Mouse (Mus musculus): ENCODE measurements around the gene Ercc6.

The Ercc6 gene

DNA sequence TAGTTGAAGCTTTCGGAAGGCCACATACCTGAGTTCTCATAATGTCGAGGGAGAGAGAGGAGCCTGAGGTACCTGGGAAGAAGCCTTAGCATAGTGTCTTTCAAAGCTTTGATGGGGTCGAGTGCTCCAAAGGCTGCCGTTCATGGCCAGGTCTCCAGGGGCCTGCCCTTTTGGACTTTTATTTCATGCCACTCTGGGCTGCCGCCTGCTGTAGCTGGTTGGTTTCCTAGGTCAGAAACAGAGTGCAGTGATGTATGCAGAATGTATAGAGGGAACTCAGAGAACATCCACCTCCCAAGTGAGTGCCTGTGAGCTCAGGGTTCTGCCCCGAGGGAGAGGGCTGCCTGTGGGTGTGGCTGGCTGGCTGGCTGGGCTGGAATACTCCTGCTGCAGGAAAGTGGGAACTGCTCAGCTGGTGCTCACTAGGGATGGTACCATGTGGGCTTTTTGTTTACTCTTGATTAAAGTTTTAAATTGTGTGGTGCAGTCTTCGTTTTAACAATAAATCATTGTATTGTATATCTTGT, 7.1 kb downstream of the Ercc6 start:
- DNase-seq (ENCODE audit: low read depth) = no peak

DNA sequence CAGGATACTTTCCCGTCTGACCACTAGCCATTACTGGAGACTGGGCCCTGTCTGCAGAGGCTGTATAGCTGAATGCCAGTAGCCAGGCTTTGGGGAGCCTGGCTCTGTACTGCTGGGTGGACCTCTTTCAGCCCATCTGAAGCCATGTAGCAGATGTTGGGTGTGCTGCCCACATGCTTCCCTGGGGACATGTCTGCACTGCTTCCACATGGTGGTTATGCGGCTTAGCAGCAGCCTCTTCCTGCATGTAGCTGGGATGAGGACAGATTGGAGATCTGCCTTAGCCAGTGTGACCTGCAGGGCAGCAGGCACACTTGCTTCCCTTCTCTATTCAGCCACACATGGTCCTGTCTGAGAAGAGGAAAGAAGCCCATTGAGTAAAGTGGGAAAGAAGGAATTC, 9.0 kb downstream of the Ercc6 start:
- DNase-seq (ENCODE audit: low read depth) = no peak

DNA sequence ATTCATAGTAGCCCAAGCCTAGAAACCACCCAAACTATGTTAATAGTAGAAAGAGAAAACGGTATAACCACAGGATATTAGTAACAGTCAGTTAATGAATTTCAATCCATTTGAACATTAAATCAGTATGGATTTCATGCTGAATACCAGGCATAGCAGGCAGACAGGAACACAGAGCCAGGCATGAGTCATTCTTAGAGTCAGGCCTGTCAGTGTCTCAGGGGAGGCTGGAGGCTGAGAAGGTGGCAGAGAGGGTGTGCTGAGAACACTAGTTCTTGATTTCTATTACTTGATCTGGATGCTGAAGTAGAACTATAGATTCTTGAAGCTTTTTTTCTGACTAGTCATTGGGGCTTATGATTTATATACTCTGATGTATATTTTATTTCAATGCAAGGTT, 10.8 kb downstream of the Ercc6 start:
- DNase-seq (ENCODE audit: low read depth) = no peak

DNA sequence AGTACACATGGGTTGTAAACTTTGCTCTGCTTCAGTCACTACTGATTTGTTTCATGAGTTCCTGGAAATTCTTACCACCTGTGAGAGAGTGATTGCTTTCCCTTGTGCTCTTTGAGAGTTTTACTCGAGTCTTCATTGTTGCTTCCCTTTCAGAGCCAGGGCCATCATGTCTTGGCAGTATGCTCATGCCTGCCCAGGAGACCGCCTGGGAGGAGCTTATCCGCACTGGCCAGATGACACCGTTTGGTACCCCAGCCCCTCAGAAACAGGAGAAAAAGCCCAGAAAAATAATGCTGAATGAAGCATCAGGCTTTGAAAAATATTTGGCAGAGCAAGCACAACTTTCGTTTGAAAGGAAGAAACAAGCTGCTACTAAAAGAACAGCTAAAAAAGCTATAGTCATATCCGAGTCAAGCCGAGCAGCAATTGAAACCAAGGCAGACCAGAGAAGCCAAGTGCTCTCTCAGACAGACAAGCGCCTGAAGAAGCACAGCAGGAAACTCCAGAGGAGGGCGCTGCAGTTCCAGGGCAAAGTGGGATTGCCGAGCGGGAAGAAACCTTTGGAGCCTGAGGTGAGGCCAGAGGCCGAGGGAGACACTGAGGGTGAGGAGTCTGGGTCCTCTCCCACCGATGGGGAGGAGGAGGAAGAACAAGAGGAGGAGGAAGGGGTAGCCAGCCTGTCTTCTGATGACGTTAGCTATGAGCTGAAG, 12.8 kb downstream of the Ercc6 start:
- DNase-seq (ENCODE audit: low read depth) = no peak

DNA sequence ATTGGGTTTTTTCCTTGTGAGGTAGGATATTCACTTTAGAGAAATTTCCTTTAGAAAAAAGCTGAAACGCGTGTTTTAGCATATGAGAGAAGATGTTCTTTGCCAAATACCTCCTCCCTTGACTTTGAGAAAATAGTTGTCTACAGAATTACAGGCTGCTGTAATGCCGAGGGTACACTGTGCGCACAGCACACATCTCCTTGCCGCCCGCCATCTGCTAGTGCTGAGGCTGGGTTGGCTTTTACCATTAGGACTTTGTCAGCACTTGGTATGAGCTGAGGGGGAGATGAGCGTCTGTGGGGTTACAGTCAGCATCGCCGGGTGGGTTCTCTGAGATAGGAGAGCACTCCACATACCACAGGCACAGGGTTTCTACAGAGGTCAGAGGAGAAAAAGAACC, 13.9 kb downstream of the Ercc6 start:
- no peak for DNase-seq (ENCODE audit: low read depth)

DNA sequence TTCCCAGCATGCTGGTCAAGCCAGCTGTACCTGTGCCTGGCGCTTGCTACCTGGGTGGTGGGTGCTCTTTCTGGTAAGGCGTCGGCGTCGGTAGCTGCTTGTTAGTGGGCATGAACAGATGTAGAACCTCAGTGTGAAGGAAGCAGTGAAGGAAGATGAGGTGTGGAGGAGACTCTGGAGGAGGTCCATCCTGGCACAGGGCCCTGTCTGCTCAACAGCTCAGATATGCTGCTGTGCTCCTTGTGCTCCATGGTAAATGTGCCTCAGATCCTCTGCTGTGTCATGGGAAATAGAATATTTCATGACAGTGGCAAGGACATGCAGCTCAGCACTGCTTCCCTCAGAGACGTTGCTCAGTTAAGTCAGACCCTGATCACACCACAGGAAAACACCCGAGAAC, 15.7 kb downstream of the Ercc6 start:
- no peak for DNase-seq (ENCODE audit: low read depth)

DNA sequence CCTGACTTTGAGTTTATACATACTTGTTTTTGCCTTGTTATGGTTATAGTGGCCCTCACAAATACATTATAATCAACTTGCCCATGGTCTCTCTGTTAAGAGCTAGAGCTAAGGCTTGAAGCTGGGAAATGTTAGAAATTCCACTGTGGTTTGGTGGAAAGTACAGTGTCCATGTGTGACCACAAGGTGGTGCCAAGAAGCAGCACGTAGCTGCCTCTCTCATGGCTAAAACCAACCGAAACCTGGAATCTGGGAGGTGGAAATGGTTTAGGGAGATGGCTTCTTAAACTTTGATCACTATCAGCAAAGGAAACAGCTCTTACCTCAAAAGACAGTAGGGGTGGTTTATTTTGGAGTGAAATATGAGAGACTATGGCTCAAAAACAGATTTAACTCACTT, 17.6 kb downstream of the Ercc6 start:
- no peak for DNase-seq (ENCODE audit: low read depth)

DNA sequence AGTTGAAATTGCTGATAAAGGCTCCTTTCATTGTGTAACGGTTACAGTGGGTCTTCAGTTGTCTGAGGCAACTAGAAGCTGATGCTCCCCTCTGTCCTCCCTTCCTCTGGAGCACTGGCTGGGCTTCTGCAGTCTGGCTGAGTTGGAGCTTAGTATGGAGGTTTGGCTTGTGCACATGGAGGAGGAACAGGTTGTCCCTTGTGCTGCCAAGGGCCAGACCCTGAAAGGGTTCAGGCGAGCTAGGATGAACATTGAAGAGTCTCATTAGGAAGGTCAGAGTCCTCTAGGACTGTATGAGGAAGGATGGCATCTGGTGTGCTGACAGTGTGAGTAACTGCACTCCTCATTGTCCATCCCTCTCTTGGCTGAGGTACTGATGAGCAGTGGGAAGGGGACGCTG, 18.1 kb downstream of the Ercc6 start:
- no peak for DNase-seq (ENCODE audit: low read depth)

DNA sequence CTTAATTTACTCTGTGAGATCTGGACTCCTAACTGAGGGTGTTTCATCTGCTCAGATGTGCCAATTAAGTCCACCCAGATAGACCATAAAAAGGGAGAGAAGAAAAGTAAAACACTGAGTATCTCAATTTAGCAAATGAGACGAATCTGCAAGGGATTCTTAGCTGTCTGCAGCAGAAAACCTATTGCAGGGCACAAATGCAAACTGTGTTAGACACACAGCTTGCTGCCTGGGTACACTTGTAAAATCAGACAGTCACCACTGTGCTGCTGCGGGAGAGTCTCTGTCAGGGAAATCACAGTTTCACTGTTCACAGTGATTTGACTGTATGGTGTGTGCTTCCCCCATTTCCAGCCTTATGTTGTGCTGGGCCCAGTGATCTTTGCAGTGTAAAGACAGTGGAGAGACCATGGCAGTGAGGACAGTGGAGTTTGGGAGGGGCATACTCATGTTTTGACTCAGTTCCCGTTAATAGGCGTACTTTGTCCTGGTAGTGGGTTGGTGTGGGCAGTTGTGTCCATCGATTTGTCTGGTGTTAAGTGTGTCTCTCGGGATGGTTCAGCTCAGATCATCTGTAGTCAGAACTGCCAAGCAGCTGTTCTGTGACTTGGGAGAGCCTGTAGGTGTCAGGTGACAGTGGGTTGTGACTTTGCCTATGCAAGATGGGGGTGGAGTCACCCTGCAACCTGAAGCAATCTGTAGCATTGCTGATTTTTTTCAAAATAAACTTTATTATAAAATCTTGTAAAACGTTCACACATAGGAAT, 19.2 kb downstream of the Ercc6 start:
- DNase-seq (ENCODE audit: low read depth) = no peak

DNA sequence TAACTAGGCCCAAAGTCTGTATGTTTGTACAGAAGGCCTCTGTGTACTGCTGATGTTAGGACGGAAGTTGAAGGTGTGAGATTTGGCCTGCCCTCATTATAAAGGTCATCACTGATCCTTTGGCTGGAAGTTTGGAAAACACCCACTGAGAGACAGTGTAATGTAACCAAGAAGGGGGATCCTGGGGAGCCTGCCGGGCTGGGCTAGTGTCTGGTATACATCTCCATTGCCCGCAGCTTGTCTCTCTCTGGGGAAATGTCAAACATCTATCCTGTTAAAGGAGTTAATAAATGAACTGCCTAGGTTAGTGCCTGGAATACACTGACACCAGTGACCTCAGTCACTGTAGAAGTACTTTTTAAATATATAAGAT, 19.8 kb downstream of the Ercc6 start:
- DNase-seq (ENCODE audit: low read depth) = no peak

DNA sequence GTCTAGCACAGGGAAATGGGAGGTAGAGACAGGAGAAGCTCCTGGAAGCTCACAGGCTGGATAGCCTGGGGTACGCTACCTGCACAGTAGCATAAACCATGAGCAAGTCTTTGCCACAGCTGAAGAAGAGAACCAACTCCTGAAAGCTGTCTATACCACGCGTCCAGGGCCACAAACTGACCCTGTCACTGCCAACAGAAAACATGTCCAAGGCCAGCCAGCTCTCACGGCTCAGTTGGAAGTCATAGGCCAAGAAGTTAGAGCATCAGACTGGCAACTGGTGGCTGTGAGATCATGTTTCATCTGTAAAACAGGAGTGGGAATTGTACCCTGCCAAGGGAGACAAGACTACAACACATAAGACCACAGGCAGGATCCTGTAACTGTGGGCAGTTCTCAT, 20.3 kb downstream of the Ercc6 start:
- DNase-seq (ENCODE audit: low read depth) = no peak

DNA sequence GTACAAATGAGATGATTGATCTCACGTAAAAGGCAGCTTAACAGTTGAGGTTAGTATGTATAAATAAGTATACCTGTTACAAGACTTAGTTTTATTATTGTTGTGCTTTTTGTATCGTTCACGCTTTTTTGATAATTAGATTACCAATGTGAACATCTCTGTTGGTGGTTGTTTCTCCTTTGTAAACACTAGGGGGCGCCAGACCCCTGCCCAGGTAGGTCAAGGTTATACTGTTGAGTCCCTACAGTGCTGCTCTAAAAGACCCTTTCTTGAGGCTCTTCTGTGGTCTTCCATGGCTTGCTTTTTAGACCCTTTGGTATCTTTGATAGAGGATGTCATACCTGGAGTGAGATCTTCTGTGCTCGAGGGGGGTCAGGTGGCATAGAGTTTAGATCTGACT, 20.8 kb downstream of the Ercc6 start:
- DNase-seq (ENCODE audit: low read depth) = no peak

DNA sequence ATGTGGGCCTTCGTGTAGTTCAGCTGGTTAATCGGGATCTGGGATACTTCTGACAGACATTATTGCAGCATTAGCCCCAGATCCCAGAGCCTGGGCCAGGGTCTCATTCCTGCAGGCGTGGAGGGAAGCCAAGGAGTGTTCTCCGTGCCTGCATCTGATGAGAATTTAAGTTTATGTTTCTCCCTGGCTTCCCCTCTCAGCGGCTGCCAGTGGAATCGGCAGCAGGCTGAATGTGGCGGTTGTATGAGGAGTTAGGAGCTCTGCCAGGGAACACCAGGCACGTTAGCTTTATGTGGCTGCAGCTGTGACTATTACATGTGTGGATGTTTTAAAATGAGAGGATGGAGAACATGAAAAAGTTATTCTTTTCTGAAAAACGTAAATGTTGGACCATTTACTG, 23.4 kb downstream of the Ercc6 start:
- DNase-seq (ENCODE audit: low read depth) = no peak

DNA sequence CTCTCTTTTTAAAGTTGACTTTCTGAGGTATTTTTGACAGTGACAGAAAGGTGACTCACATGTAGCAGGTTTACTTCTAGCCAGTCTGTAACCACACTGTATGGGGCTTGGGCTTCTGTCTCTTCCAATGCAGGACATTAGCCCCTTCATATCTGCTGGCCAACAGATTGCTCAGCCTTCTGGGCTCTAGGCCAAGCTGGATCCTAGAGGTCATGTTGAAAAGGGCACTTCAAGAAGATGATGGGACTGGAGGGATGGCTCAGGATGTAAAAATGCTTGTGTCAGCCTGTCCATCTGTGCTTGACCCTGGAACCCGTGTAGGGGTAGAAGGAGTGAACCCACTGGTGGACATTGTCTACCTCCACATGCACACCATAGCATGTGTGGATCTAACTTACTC, 24.8 kb downstream of the Ercc6 start:
- no peak for DNase-seq (ENCODE audit: low read depth)

DNA sequence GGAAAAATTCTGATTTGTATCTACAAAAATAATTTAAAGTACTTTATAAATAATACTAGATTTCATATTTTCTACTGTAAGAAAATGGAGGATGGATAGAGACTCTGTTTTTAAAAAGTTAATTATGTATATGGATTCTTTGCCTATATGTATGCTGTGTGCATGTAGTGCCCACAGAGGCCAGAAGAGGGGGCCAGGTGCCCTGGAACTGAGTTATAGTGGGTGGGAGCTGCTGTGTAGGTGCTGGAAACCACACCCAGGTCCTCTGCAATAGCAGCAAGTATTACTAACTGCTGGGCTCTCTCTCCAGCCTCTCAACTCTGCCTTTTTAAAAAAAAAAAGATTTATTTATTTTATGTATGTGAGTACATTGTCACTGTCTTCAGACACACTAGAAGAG, 29.8 kb downstream of the Ercc6 start:
- DNase-seq (ENCODE audit: low read depth) = no peak

DNA sequence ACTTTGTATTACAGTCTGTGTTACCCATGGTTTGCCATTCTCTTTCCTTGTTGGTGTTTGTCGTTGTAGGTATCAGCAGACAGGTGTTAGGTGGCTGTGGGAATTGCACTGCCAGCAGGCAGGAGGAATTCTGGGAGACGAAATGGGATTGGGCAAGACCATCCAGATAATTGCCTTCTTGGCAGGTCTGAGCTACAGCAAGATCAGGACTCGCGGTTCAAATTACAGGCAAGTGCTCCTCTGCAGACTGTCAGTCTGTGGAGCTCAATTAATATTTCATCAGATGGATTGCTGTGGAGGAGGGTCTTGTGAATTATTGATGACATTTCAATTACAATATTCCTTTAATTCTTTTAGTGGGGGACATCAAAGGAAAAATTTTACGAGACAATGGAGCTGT, 33.4 kb downstream of the Ercc6 start:
- DNase-seq (ENCODE audit: low read depth) = no peak

DNA sequence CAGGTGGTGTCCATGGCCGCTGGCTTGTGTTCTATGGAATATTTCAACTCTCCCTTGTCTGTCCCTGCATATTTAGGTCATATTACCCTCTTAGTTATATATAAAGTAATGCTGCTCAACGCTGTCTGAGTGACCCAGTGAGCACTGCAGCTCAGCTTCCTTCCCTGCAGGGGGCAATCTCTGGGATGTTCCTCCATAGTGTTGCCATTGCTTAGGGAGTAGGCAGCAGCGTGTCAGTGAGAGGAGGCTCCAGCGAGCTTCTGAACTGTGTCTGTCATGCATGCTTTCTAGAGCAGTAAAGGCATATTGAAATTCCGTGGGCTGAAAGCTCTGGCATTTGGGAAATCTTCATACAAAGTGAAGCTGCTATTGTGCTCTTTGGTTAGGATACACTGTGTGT, 38.5 kb downstream of the Ercc6 start:
- no peak for DNase-seq (ENCODE audit: low read depth)

DNA sequence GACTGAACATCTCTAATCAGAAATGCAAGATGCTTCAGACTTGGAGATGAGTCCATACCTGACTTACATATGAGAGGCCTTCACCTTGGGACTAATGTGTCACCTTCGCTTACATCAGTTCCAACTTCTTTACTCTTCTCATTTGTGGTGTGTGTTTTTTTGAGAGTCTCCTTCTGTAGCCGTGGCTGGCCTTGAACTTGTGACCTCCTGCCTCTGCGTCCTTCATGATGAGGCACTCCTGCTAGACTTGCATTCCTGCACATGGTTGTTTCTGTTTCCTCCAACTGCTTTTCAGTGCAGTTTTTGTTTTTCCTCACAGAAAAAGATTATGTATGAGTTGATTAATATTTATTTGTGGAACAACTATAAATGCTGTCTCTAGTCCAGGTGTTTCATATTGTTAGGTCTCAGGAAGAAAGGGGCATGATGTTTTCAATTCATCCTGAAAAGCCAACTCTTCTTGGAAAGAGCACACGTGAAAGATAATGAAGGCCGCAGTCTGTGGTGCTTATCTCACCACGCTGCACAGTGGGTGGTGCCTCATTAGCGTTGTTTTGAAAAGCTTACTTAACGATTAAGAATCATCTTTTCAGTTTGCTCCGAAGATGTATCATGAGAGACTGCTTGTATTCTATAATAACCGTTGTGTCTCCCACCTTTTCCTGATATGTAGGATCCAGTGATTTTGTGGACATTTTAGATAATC, 40.0 kb downstream of the Ercc6 start:
- no peak for DNase-seq (ENCODE audit: low read depth)

DNA sequence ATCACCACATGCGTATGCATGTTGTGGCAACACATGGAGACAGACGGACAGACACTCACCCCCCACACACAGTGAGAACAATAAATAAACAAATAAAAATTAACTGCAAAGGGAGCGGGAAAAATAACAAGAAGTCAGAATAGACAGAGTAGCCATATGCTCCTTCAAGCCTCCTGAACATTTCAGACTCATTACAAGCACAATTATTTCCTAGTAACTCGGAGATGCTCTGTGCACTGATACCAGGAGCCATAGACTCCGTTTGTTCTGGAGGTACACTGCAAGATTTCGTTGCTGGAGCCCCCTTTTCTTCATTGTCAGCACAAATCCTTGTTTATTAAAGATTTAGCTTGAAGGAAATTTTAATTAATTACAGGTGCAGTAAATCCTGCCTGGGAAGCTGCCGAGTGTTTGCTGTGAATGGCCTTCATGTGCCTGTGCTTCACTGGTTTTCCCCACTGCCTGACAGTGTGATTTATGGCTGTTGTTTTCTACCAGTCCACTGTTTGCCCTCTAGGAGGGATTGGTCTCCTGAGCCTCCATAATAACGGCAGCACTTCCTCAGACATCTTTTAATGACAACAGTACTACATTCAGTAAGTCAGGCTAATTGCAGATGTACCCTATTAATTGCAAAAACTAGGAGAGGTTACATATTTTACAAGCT, 41.7 kb downstream of the Ercc6 start:
- no peak for DNase-seq (ENCODE audit: low read depth)

DNA sequence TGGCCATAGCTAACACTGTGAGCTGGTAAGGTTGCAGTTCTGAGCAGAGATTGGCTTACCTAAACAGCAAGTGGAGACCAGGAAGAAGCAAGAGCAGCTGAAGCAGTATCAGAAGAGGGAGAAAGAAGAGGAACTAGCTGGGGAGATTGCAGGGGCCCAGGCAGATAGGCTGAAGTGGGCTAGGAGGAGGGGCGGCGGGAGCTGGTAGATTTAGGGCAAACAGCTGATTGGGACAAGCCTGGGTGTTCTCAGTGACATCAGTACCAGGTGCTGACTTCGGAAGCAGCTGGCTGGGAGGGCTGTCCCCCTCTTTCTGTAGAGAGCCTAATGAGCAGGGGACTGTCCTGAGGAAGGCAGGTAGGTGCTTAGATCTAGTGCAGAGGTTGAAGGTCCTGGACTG, 48.1 kb downstream of the Ercc6 start:
- DNase-seq (ENCODE audit: low read depth) = no peak

DNA sequence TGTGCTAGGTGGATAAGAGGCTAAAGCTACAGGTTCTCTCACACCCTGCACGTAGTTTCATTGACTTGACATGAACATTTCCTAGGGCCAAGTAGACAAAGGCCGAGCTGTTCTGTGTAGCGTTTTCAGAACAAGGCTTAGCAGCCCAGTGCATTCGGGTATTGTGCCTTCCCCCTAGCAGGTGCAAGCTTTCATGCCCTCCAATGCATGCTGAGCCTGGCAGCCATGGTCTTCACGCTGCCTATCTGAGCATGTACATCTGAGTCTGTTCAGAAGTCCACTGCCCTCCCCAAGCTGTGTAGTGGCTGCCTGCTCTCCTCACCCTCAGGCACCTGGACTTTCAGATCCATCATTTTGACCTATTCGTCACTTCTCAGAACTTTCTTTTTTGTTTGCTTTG, 50.3 kb downstream of the Ercc6 start:
- DNase-seq (ENCODE audit: low read depth) = no peak

DNA sequence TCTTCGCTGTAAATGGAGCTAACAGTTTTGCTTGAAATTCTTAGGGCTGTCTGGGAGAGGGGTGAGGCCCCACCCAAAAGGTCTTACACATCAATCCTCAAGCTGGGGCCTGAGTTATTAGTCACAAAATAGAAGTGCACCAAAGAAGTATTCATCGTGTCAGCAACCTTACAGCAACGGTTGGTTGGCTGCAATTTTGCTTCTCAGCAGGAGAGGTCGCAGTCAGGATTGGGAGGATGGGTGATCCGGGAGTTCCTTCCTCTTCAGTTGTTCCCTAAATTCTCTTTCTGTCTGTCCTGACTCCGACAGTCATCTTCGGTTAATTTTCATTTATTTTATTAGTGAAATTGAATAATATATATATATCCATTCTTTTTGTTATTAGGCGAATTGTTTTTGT, 59.2 kb downstream of the Ercc6 start:
- DNase-seq (ENCODE audit: low read depth) = no peak

DNA sequence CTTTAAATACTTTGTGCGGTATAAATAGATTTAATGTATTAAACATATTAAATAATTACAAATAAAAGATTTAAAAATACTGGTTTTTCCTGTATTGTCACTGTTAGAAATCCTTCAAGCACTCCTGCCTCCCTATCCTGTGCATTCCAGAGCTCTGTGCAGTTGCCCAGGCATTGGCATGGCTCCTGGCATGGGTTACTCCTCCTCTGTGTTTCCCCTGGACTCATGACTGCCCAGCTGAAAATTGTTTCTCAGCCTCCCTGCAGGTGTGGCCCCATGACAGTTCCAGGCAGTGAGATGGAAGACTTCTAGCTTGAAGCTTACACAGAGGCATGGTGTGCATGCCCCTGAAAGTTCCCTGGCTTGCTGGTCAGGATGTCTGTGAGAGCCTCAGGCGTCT, 65.1 kb downstream of the Ercc6 start:
- DNase-seq (ENCODE audit: low read depth) = no peak
